Mouse (Mus musculus) frontal cortex, postnatal 14 days (tissue): ENCODE data around the gene Skap1.

Experiments
- DNase-seq, 2 experiments: peaks; one replicate each; pipeline ENCODE4 v3.0.0; 2022; ENCODE audit warnings: low spot score in 2 of 2

The Skap1 gene

DNA sequence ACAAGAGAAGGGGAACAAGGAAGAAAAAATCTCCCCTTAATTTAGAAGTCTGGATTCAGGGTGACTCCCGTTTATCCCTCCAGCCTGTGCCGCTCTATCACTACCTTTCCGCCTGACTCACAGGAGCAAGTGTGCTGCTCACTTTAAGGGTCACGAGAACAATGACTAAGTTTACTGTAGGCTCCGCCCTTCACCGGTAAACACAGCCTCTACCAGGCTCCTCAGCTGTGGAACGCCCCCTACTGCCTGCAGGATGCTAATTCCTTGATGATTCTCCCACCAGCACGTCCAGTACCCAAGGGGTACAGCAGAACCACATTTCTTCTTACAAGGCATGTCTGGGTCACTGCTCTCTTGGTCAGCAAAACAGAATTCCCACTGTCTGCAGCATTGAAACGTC, 158.4 kb downstream of the Skap1 start:
- no peak for DNase-seq

DNA sequence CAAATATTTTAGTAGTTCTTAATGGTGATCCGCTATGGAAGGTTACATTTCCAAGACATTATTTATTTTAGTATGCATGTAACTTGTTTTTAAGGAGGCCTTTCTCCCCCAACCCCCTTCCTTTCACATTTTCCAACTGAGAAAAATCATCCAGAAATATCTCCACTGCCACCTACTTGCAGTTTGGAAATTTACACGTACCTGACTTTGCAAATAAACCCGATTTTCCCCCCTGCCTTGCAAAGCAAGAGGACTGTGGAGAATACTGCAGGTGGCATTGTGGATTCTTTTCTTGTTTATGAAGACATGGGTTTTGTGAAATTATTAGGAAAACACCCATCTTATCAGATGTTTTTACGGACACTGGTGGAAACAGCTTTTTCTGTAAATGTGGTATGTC, 160.0 kb downstream of the Skap1 start:
- no peak for DNase-seq

DNA sequence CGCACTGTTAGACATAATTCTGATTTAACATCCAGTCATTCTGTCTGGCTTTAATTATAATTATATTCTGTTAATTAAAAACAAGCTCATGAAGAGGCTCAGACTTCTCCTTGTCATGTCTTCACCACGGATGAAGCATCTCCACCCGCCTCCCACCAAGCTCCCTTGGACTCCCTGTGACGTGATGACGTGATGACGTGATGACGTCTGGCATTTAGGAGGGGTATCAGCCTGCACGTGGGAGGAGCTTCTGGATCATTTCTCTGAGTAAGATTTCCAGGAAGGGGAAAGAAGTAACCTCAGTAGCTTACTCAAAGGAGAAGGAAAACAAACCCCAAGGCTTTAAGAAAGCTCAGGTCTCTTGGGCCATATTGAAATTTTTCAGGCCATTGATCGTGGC, 165.4 kb downstream of the Skap1 start:
- no peak for DNase-seq

DNA sequence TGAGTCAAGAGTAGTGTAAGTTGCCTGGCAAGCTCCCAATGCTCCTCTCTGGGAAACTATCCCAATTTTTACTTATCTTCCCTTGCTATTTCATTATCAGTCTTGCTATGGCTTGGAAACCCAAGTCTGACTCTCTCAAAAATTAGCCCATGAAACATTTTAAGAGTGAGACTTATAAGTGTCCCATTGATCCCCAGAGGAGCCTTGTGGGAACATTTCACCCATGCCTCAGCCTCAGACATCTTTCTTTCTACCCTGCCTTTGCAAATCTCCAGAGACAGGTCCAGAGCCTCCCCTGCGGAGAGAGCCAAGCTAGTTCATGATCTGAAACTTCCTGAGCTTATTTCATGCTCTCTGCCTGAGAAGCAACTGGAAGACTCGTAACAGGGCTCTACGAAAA, 167.1 kb downstream of the Skap1 start:
- DNase-seq, result no peak

DNA sequence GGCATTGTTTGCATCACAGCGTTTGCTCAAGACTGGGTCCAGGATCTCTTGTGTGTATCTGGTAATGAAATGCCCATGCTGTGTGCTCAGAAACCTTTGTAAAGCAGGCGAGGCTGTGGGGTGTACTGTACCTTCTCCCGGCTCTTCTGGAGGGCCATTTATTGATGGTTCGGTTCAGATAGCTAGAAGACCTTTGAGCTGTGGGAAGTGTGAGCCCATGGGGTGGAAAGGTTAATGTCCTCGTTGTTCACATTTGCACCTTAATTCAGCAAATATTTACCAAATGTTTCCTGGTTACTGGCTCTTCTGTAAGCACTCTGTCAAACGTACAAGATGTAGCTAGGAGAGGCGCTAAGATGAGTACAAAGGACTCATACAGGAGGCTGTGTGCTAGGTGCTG, 173.5 kb downstream of the Skap1 start:
- DNase-seq, result no peak

DNA sequence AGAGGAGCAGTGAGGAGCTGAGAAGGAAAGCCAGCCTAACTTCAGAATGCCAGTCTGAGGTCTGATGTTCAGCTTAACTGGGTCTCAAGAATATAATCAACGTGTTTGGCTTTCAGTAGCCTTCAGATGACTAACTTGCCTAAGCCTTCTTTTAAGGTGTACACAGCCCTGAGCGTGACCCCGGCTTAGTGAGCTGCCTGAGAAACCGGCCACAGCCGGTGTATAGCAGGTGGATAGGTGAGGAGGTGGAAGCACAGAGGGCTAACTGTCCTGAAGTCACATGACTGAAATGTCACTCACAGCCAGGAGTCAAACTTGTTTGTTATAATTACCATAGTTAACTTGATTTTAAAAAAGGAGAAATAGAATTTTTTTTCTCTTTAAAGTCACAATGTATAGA, 175.4 kb downstream of the Skap1 start:
- DNase-seq, result no peak

DNA sequence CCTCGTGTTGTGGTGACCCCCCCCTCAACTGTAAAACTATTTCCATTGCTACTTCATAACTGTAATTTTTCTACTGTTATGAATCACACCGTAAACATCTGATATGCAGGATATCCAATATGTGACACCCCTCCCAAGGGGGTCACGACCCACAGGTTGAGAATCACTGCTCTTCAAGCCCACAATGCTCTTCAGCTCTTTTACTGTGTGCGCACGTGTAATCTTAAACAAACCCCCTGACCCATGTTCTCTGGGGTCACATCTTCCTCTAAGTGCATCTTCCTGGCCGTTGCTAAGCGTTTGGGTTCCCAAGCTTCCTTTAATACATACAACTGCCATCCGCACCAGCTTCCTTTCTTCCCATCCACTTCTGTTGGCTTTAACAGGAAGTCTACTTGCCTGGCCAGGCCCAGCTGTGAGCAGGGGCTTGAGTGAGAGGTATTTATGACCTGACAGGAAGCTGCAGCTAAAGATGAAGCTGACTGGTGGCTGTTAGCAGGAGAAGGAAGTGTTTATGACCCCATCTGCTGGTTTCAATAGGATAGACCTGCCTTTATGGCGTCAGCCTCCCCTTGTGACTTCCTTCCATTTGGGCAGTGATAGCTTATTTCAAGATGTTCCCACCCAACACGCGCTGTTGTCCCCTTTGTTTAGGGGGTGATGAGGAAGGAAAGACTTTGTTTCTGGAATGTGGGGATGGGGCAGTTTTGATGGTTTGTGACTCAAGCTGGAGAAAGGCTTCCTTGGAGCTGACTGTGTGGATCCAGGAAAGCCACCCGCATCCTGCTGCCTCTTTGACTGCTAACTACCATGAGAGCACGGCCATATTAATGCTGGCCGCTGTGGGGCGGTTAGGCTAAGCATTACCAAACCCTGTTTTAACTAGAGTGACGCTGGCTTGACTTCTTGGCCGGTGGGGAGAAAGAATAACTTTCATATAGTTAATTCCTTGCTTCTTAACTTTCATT, 178.1 kb downstream of the Skap1 start:
- no peak for DNase-seq

DNA sequence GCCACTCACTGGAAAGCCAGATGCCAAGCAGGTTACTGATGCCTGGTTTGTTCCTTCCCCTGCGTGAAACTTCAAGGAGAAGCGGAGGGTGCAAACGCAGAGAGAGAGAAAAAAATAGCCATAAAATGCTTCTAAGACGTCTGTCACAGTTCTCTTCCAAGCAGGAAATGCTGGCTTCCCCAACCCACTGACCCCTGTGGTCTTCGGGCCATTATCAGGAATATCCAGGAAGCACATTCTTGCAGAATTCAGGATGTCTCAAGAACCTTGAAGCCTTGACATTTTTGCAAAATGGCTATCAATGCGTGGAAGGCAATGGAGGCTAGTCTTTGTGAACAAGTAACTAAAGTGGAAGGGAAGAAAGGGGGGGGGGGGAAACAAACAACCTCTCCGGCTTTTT, 180.6 kb downstream of the Skap1 start:
- DNase-seq, result no peak

DNA sequence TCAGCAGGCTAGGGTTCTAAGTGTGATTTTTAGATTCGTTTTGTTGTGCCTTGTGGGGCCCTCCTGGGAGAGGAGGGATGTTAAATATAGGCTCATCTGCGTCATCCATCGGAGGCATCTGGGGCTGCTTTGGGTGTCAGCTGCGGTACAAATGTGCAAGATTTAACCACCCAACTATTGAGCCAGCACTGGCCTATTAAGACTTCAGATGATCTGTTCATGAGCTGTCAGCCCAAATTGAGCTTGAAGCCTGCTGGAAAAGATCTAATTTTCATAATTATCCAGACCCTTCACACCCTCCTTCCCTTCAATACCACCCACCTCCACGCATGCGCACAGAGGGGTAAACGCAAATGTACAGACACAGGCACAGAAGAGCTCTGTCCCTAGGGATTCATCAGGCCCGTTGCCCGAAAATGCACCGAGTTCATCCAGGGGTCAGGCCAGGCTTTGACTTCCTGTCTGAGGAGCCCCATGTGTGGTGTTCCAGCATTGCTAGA, 181.2 kb downstream of the Skap1 start:
- peak; percentile 11 to 22 for DNase-seq

DNA sequence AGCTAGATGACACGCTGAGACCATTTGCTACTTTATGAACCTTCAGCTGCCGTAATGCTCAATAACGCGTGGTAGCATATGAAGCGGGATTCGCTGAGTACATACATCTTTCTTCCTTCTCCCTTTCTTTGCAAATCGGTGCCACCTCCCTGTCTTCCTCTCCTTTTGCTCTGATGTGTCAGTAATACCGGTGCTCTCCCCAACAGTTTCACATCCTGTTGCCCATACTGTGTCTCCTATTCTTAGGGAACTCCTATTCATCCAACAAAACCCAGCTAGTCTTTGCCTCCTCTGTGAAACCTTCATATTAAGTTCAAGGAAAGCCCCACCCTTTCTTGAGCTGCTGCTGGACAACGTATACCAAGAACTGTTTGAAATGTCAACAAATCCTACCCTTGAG, 187.5 kb downstream of the Skap1 start:
- DNase-seq, result no peak

DNA sequence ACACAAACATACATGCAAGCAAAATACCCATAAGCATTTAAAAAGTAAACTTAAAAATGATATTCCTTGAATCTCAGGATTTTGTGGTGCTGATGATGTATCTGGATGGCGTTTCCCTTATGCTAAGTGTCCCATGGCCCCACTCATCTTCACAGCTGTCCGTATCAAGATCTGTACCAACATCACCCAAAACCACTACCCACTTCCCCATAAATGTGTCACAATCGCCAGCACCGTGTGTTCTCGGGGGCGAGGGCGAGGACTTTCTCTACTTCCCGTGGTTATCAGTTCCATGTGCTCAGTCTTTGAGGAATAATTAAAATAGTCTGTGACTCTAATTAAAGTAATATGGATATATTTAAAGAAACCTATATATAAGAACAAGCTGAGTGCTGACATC, 189.5 kb downstream of the Skap1 start:
- no peak for DNase-seq

DNA sequence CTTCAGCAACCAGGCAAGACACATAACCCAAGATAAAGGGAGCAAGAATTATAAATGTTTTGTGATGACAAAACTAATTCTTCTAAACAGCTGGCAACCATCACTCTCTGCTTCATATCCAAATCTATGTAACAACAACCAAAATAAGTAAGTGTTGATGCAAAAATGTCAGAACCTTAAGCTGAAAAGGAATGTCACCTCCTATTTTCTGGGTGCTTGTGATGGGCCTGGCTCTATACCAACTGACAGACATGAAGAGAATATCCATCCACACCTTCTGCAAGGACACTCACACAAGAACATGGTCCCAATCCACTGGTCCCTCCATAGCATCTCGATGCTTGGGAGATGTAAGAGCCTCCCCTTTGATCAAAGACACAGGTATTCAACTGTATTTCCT, 194.0 kb downstream of the Skap1 start:
- DNase-seq, result no peak

DNA sequence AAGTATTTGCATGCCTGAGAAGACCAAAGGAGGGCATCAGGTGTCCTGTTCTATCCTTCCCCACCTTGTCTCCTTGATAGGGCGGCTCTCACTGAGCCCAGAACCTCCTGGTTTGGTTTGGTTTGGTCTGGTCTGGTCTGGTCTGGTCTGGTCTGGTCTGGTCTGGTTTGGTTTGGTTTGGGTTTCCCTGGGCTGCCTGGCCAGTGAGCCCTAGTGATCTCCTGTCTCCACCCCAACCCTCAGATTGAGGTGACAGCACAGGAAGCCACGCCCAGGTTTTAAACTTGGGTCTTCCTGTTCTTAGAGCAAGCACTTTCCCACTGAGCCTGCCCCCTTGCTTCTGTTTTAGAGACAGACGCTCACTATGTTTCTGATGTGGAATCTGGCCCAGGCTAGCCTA, 202.5 kb downstream of the Skap1 start:
- DNase-seq, result no peak

DNA sequence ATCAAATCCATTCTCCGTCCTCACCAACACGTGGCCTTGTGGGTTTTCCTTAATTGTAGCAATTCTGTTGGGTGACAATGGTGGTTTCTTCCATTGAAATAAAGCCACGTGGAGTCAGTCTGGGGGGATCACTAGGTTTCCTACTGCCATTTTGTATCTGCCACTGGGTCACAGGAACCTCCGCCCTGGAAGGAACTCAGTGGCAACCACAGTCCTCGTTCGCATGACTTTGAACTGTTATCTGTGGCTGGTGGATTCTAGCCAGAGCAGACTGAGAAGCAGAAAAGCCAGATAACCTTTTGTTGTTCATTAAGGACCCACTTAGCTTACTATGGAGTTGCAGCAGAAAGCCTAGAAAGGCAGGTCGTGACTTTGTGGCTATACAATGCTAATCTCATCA, 204.0 kb downstream of the Skap1 start:
- no peak for DNase-seq

DNA sequence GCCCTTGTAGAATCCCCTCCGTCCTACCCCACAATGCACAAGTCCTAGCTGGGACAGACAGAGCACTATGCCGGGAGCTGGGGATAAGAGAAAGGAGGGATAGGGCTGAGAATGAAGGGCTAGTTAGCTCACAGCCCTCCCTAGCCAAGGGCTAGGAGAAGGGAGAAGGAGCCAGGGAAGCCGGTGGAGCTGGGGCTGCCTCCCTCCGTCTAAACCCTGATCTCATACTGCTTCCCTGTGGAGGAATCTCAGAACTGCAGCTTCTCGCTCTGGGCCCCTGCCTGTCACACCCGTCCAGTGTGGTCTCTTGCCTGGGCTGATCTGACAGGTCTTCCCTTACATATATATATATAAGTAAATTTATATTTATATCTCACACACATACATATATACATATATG, 209.4 kb downstream of the Skap1 start:
- DNase-seq, result peak in 1 of 2 experiments; percentile 32

DNA sequence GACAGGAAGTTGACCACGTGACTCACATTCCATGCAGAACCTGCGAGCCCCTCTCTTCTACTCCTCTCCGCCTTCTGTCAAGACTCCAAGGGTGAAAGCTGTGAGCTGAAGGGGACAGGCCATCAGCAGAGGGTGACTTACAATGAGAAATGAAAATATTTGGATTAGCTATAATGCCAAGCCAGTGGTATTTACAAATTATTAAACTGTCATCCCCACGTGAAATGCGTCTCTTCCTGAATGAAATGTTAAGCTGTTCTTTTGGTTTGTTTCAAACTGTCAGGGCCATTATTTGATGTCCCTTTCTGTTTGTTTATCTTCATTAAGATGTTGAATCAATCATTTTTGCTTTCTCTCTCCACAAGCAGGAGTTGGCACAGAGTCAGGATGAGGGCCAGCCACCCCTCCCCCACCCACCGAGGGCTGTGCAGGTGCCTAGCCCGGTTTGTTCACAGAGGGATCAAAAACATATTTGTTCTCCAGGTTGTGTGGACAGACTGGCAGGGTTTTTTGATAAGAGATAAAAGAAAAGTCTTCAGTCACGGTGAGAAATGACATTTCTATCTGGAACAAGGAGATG, 210.5 kb downstream of the Skap1 start:
- no peak for DNase-seq

DNA sequence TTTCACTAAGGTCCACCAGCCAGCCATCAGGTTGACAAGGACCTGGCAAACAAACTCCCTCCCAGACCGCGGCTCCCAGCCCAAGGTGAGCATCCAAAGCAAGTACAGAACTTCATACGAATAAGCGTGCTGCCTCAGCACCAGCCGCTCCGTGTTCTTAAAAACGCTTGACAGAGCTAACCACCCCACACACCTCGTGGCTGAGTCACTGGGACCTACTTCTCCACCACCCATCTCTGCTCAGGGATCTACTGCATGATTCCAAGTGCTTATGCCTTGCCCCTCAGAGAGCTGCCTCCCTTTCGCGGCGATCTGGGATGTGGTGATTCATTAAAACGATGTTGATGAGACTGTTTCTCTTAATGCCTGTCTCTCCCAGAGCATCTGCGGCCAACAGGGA, 213.6 kb downstream of the Skap1 start:
- no peak for DNase-seq

DNA sequence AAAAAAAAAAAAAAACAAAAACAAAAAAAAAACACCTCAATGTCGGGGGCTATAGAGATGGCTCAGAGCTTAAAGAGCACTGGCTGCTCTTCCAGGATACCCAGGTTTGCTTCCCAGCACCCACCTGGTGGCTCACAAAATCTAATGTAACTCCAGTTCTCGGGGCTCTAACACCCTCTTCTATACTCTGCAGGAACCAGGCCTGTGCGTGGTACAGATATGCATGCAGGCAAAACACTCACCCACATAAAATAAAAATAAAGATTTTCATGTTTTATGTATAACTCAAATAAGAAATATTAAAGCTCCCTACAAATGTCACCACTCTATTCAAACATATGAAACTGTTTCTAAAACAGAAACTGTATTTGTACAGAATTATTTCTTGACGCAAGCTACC, 214.6 kb downstream of the Skap1 start:
- no peak for DNase-seq

DNA sequence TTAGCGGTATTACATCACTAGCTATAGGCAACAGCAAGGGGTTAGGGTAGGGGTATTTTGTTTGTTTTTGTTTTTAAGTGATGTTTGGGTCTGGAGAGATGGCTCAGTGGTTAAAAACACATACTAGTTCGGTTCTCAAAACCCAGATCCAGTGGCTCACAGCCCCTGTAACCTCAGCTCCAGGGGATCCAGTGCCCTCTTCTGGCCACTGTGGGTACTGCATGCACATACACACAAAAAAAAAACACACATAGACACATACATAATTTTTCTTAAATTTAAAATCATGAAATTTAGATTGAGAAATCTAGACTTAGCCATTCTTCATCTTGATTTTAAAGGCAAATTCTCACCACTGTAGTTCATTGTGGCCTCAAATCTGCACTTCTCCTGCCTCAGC, 221.0 kb downstream of the Skap1 start:
- no peak for DNase-seq

DNA sequence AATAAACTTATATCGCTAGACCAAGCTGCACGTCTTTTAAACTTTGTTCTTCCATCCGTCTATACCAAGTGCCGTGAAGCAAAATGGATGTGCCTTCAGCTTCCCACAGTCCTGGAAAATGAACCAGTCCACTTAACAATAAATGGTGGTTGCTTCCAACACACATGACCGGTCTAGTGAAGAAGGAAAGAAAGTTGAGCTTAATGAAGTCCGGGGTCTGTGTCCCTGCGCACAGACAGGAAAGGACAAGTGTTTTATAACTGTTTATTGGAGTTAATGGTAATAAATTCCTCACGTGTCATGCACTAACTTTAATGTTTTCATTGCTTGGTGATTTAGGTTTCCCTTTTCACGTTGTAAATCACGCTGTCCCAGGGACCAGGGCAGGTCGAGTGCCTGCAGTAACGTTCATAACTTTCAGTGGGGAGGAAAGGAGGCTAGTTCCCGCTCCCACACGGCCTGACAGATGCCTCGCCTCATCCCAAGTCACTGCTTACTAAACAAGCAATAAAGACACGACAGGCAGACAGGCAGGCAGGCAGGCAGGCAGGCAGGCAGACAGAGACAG, 222.4 kb downstream of the Skap1 start:
- no peak for DNase-seq

DNA sequence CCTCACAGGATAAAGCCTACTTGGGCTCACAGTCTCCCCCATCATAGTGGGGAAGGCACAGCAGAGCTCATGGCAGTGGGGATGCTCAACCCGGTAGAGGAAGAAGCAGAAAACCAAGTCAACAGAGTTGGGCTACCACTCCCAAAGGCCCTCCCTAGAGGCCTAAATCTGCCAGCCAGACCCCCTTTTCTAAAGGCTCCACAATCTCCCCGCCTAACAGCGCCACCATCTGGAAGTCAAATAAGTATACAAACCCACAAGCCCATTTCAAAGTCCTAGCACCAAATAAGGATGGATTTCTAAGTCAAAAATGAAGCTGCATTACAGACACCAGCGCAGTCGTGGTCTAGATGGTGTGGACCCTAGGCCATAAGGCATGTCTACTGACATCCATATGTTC, 227.9 kb downstream of the Skap1 start:
- DNase-seq, result no peak

DNA sequence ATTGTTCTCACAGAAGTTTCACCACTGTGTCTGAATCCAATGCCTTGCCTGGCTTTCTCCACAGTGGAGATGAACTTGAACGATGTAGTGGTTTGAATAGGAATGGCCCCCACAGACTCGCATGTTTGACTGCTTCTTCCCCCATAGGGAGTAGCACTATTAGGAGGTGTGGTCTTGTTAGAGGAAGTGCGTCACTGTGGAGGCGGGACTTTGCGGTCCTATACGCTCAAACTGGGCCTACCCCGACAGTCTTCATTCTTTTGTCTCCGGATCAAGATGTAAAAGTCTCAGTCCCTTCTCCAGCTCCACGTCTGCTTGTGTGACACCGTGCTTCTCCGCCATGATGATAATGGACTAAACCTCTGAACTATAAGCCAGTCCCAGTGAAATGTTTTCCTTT, 229.0 kb downstream of the Skap1 start:
- no peak for DNase-seq

DNA sequence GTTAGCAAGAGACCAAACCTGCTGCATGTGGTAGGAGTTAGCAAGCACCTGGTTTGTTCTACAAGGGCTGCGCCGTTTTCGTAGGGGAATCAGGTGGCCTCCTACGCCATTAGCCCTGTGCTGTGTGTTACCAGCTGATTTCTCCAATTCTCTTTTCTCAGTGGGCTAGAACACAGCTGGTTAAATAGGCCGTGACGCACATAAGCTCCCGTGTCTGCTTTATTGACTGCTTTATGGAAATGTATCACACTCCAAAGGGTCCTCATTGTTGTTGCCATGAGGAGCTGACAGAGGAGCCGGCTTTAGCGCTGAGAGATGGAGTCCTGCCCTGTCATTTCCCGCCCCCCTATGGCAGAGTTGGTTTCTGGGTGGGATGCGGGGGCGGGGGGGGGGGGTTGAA, 230.4 kb downstream of the Skap1 start:
- no peak for DNase-seq
